Mouse (Mus musculus): Measurements from ENCODE around the gene Hsd17b14.
"Not testable (repeated sequence)": the region's sequence is repeated elsewhere in the genome, so short reads cannot be mapped to it uniquely, and the experiment has no call there.

Gene Hsd17b14

GRCm38 (mm10) chr7:45554744-45555143 is at the start of gene Hsd17b14:
Gene Hsd17b14 (plus strand): TSS chr7:45554893.
- no peak for DNase-seq

GRCm38 (mm10) chr7:45507583-45507982 is 47.1 kb upstream of the Hsd17b14 start:
- DNase-seq = peak; percentile 65

- no peak for DNase-seq
Measured at GRCm38 (mm10) chr7:45508561-45508960, 46.1 kb upstream of the Hsd17b14 start.

- DNase-seq = peak; percentile 47
Measured at GRCm38 (mm10) chr7:45509181-45509882, 45.4 kb upstream of the Hsd17b14 start.

GRCm38 (mm10) chr7:45509912-45510787 is 44.5 kb upstream of the Hsd17b14 start, which contains the start of gene Nucb1:
Gene Nucb1 (minus strand): TSS chr7:45510406.
- peak; percentile 89 for DNase-seq

- DNase-seq = no peak
Measured at GRCm38 (mm10) chr7:45514411-45514810, 40.3 kb upstream of the Hsd17b14 start.

DNA sequence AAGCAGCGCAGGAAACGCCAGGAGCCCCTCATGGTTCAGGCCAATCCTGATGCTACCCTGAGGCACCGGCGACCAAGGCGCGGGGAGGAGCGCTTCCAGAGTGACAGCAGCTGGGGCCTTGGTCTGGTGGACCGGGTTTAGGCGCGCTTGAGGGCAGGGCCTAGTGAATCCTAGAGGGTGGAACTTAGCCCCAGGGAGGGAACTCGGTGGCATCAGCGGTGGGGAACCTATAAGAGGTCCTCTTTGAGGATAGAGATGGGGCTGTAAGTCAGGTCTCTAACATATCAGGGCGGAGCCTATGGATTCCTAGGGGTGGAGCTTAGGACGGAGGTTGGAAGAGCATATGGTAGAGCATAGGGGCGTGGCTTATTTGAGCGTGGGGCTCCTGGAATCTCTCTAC is 39.3 kb upstream of the Hsd17b14 start:
- DNase-seq = no peak

- DNase-seq = not testable (repeated sequence)
Measured at GRCm38 (mm10) chr7:45516846-45517245, 37.8 kb upstream of the Hsd17b14 start.

DNA sequence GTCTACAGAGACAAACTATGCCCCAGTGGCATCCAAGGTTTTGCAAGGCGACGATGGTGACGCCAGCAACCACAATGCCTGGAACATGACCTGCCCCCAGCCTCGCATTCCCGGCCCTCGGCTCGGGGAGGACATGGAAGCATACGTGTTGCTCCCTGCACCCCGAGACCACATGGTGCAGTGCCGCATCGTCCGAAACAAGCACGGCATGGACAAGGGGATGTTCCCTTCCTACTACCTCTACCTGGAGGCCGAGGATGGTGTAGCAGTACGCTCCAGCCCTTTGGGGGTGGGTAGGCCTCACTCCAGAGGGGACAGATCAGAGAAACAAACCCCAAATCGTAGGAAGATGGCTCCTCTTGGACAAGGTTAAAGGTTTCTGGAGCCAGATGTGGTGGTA is 36.1 kb upstream of the Hsd17b14 start:
- DNase-seq = no peak

GRCm38 (mm10) chr7:45519345-45520120 is 35.2 kb upstream of the Hsd17b14 start:
- DNase-seq = no peak

DNA sequence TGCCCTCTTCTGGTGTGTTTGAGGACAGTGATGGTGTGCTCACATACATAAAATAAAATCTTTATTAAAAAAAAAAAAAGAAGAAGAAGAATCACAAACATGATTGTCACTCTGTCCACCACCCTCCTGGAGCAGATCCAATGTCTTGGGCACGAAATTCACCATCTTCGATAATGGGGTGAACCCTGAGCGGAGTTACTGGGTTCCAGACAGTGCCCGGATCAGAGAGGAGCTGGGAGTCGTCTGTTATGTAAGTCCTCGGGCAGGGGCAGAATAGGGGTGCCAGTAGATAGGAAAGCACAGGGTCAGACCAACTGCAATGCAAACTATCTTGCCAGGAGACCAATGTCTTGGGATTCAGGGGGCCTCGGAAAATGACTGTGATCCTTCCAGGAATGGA is 34.1 kb upstream of the Hsd17b14 start:
- DNase-seq = peak; percentile 55

- DNase-seq = peak; percentile 85
Measured at GRCm38 (mm10) chr7:45521728-45522184, 32.9 kb upstream of the Hsd17b14 start.

DNA sequence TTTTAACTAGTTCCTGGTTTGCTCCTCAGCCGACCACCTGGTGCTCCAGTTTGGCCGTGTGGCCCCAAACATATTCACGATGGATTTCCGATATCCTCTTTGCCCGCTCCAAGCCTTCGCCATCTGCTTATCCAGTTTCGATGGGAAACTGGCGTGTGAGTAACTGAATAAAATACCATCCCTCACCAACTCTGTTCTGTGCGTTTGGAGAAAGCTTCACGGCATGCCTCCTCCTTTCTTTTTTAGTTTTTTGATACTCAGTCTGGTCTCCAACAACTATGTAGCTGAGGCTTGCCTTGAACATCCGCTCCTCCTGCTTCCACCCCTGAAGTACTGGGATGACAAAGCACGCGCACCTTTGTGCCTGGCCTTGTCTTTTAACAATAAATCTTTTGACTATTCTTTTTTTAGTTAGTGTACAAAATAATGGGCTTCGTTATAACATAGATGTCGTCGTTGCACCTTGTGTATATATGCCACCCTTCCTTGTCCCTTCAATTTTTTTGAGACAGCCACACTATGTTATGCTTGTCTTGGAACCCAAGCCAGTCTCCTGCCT is 32.4 kb upstream of the Hsd17b14 start:
- DNase-seq = no peak

GRCm38 (mm10) chr7:45522957-45523676 is 31.6 kb upstream of the Hsd17b14 start:
- peak; percentile 58 for DNase-seq

- DNase-seq = no peak
Measured at GRCm38 (mm10) chr7:45523678-45524170, 31.0 kb upstream of the Hsd17b14 start.

DNA sequence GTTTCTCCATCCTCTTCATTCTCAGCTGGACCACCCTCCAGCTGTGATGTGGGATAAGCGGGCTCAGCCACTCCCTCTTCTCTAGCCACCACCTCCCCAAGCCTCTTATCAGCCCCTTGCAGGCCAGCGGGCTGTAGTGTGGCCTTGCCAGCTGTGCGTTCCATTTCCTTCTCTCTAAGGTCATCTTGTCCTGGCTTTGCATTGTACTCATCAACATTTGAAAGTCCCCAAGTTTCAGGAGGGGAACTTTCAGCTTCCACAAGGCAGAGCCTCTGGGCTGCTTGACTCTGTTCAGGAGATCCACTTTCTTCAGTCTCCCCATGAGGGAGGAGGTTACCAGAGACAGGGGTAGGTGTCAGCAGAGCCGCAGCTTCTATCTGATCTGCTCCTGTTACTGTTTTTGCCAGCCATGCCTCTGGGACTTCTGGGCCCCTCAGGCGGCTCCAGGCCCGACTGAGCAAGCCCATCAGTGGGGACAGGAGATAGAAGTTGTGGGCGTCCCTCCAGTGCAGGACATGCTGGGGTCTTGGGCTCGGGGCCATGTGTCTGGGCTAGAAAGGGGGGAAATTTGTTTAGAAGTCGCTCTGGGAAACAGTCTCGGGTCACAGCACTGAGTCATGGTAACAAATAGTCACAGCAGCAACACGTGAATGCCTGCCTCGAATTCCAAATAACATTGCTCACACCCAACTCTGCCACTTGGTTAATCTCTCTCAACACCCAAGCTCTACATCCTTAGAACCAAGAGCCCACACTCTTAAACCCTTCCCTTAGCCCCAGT is 29.7 kb upstream of the Hsd17b14 start:
- peak; percentile 65 for DNase-seq

GRCm38 (mm10) chr7:45525809-45526473 is 28.8 kb upstream of the Hsd17b14 start, which contains the start of the genes Ppp1r15a and Plekha4:
Gene Ppp1r15a (minus strand): TSS chr7:45526268.
Gene Plekha4 (plus strand): TSS chr7:45526330.
- DNase-seq = peak; percentile 94

GRCm38 (mm10) chr7:45526474-45527120 is 28.1 kb upstream of the Hsd17b14 start:
- DNase-seq = no peak

GRCm38 (mm10) chr7:45527169-45527568 is 27.5 kb upstream of the Hsd17b14 start:
- DNase-seq = not testable (repeated sequence)

DNA sequence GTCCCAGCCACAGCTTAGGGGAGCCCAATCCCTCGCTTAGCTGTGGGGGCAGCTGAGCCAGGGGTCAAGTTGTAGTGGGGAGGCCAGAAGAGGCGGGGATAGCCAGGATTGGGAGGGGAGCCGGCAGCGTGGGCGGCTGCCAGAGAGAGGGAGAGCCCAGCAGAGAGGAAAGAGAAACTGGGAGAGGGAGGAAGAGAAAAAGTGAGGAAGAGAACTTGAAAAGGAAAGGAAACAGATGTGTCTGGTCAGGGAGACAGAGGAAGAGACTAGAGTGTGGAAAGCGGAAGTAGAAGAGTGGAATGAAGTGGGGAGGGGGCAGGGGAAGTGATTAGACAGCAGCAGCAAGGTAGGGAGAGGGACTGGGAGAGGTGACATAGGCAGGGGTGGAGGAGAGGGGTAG is 25.2 kb upstream of the Hsd17b14 start:
- DNase-seq = no peak
